Mouse (Mus musculus) lung, postnatal 0 days (tissue): ENCODE measurements around the gene Rnf5. TPM values are rescaled to one million over a fixed set of nuclear protein-coding genes. Genes with fewer than 3 reads are reported as not detected.

ENCODE experiments used
- ATAC-seq: fragments of 200-750 bp; cut with Nextera tagmentation; 2 replicates; pipeline ENCODE4 v1.8.0; 2017; ENCODE audit warnings: moderate library complexity
- DNase-seq: peaks from one replicate; pipeline ENCODE4 v3.0.0-alpha.2; 2016; ENCODE audit warnings: low spot score
- H3K27ac ChIP-seq: fragments of 300-500 bp; sonication (generic); 2 replicates; pipeline ENCODE4 v1.5.1; 2014; ENCODE audit warnings: antibody characterized with exemption, mild to moderate bottlenecking, low read length, mixed read lengths
- H3K27me3 ChIP-seq: fragments of 300-500 bp; sonication (generic); replicated peaks from 2 replicates; pipeline ENCODE4 v1.6.1; 2014; ENCODE audit warnings: low read length, mixed read lengths; ENCODE audit not compliant: insufficient read depth
- H3K36me3 ChIP-seq: fragments of 300-500 bp; sonication (generic); 2 replicates; pipeline ENCODE4 v1.6.1; 2014; ENCODE audit warnings: low read length, mixed read lengths; ENCODE audit not compliant: insufficient read depth
- H3K4me1 ChIP-seq: fragments of 300-500 bp; sonication (generic); 2 replicates; pipeline ENCODE4 v1.6.1; 2014; ENCODE audit warnings: antibody characterized with exemption, low read depth, low read length, mixed read lengths; ENCODE audit not compliant: insufficient read depth
- H3K4me2 ChIP-seq: fragments of 300-500 bp; sonication (generic); replicated peaks from 2 replicates; pipeline ENCODE4 v1.6.1; 2014; ENCODE audit warnings: low read depth, mild to moderate bottlenecking, low read length, moderate library complexity, mixed read lengths
- H3K4me3 ChIP-seq: fragments of 300-500 bp; sonication (generic); 2 replicates; pipeline ENCODE4 v1.5.1; 2014; ENCODE audit warnings: low read depth, low read length
- H3K9ac ChIP-seq: fragments of 300-500 bp; sonication (generic); replicated peaks from 2 replicates; pipeline ENCODE4 v1.6.1; 2014; ENCODE audit warnings: low read depth, mild to moderate bottlenecking
- H3K9me3 ChIP-seq: fragments of 300-500 bp; sonication (generic); 2 replicates; pipeline ENCODE4 v1.6.1; 2016; ENCODE audit warnings: low read length, mixed read lengths
- CTCF ChIP-seq: IDR thresholded peaks from 2 replicates; pipeline ENCODE4 v1.5.1; 2016; ENCODE audit warnings: antibody characterized with exemption, mild to moderate bottlenecking
- EP300 ChIP-seq: IDR thresholded peaks from 2 replicates; pipeline ENCODE4 v1.6.1; 2016; ENCODE audit warnings: antibody characterized with exemption, mild to moderate bottlenecking, control low read depth
- WGBS: fragments of 180-500 bp; shearing (Covaris S2); extraction: QIAGEN DNeasy Blood & Tissue Kit; methylation state at CpG from one replicate; pipeline ENCODE4 v1.1.7; 2014; 5-methylcytosine and 5-hydroxymethylcytosine counted together
- polyA plus RNA-seq: library from polyadenylated mRNA; unstranded; fragments of >200 nt; fragmentation: Nextera tagmentation; extraction: Ambion mirVana; gene quantifications from 2 replicates; pipeline ENCODE4 v1.2.1, GENCODE M21; 2015

Gene Rnf5
- polyA plus RNA-seq, 1 experiment from 2014 or later, result 81.5 TPM

DNA sequence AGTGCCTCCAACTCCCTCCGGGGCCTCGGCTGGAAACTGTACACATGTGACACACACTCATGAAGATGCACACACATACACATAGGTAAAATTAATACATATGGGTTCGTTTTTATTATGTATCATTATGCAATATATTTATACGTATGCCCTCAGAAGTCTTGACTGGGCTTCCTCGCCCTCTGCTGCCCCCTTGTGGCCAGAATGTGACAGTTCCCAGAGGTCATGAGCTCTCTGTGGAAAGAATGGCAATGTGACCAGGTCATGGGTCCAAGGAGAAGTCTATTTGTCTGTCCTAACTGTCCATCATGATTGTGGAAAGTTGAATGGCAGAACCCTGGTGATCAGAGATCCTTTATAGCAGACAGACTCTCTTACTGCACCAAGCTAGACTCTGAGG lies 48.0 kb downstream of the Rnf5 start:
- DNase-seq (peak; percentile 79), ATAC-seq (peak; percentile 67)
- Histone ChIP-seq H3K27ac (no peak overlapping the region), H3K9ac (no peak overlapping the region), H3K9me3 (no peaks in the 10 kb centered on the region), H3K36me3 (no peaks in the 10 kb centered on the region), H3K4me1 (no peaks in the 10 kb centered on the region), H3K4me3 (no peak overlapping the region), H3K4me2 (no peak overlapping the region), H3K27me3 (no peaks in the 10 kb centered on the region)
- TF ChIP-seq EP300, result no peak
- peak; percentile 97 for TF ChIP-seq CTCF
- 27% methylated on average over 5 of the region's 5 CpGs for WGBS

Other genes starting within 250 kb of the Rnf5 start
- 0.07 TPM in 1 of 2 replicates, not detected in the other for gene Btnl2, start 248.9 kb downstream of the Rnf5 start, polyA plus RNA-seq
- gene Btnl1, start 226.6 kb downstream of the Rnf5 start, polyA plus RNA-seq, result not detected in 2 replicates
- 0.24 and 0.74 TPM in 2 replicates for gene BC051142, start 204.9 kb downstream of the Rnf5 start, polyA plus RNA-seq
- gene Btnl4, start 126.4 kb downstream of the Rnf5 start, polyA plus RNA-seq, result 0.10 TPM in 1 of 2 replicates, not detected in the other
- gene Btnl6, start 86.3 kb downstream of the Rnf5 start, polyA plus RNA-seq, result 0.11 TPM in 1 of 2 replicates, not detected in the other
- 21.1 and 24.8 TPM in 2 replicates for gene Notch4, start 39.4 kb downstream of the Rnf5 start, polyA plus RNA-seq
- 34.7 and 41.0 TPM in 2 replicates for gene Gpsm3, start 13.9 kb downstream of the Rnf5 start, polyA plus RNA-seq
- gene Pbx2, start 12.4 kb downstream of the Rnf5 start, polyA plus RNA-seq, result 15.0 and 15.6 TPM in 2 replicates
- 3,782 and 4,046 TPM in 2 replicates for gene Ager, start 5.8 kb downstream of the Rnf5 start, polyA plus RNA-seq
- 35.7 and 40.0 TPM in 2 replicates for gene Agpat1, start 572 bp upstream of the Rnf5 start, polyA plus RNA-seq
- 4.4 and 5.2 TPM in 2 replicates for gene Egfl8, start 12.3 kb upstream of the Rnf5 start, polyA plus RNA-seq
- gene Ppt2, start 24.8 kb upstream of the Rnf5 start, polyA plus RNA-seq, result 22.4 and 24.9 TPM in 2 replicates
- 0.27 and 0.29 TPM in 2 replicates for gene Prrt1, start 25.8 kb upstream of the Rnf5 start, polyA plus RNA-seq
- gene Fkbpl, start 41.1 kb upstream of the Rnf5 start, polyA plus RNA-seq, result 12.2 and 14.5 TPM in 2 replicates
- 42.5 and 47.3 TPM in 2 replicates for gene Atf6b, start 43.5 kb upstream of the Rnf5 start, polyA plus RNA-seq
- 0.85 and 0.99 TPM in 2 replicates for gene Tnxb, start 66.8 kb upstream of the Rnf5 start, polyA plus RNA-seq
- gene C4b, start 140.2 kb upstream of the Rnf5 start, polyA plus RNA-seq, result 5.1 and 6.5 TPM in 2 replicates
- not detected in 2 replicates for gene Cyp21a1, start 200.9 kb upstream of the Rnf5 start, polyA plus RNA-seq
- gene Stk19, start 233.3 kb upstream of the Rnf5 start, polyA plus RNA-seq, result 34.7 and 37.3 TPM in 2 replicates
- gene Dxo, start 233.3 kb upstream of the Rnf5 start, polyA plus RNA-seq, result 39.8 and 40.9 TPM in 2 replicates
- gene Skiv2l, start 246.5 kb upstream of the Rnf5 start, polyA plus RNA-seq, result 30.6 and 32.1 TPM in 2 replicates
- gene Nelfe, start 246.7 kb upstream of the Rnf5 start, polyA plus RNA-seq, result 45.0 and 49.0 TPM in 2 replicates